Mouse (Mus musculus): ENCODE measurements around the gene Hist2h4. TPM values are rescaled to one million over a fixed set of nuclear protein-coding genes. Genes with fewer than 3 reads are reported as not detected.
"Not testable (repeated sequence)": the region's sequence is repeated elsewhere in the genome, so short reads cannot be mapped to it uniquely, and the experiment has no call there.

The Hist2h4 gene
- polyA plus RNA-seq, 1 experiment from 2014 or later = 44.8 TPM

DNA sequence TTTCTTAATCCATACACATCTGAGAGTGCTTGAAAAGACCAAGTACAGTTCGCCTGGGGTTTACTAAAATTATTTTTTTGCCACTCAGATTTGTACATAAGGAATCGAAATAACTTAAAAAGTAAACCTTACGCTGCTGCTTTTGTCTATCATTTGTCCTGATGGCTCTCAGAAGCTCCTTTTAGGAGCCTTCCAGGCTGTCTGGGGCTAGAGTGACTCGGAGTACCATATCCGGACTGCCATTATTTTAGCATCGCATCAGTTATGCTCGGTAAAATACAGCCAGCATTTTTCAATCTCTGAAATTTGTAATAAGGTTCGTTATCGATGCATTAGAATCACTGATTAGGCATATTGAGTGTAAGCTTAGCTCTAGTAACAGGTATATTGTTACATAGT lies 22.3 kb downstream of the Hist2h4 start:
- WGBS (ENCODE audit: insufficient replicate concordance) = 81% methylated on average over 9 of the region's 9 CpGs

GRCm38 (mm10) chr3:96239949-96240798 lies 22.9 kb downstream of the Hist2h4 start, which contains the start of gene Hist2h2aa2:
TSS of gene Hist2h2aa2 (minus strand) at chr3:96240276.
- 3% methylated on average over 37 of the region's 85 CpGs for WGBS (ENCODE audit: insufficient replicate concordance)
- not testable (repeated sequence) for H3K36me3 ChIP-seq; H3K9me3 ChIP-seq (replicated peaks); H3K27me3 ChIP-seq
- DNase-seq (peak; percentile 98), ATAC-seq (ENCODE audit: low read depth) (peak; percentile 65)
- Histone ChIP-seq H3K4me3 (replicated peaks) (peak within 1 kb of the TSS; percentile 44), H3K4me1 (replicated peaks) (peaks cover 68% of the 10 kb centered on the region), H3K4me2 (peak within 1 kb of the TSS; percentile 49), H3K9ac (peak within 1 kb of the TSS; percentile 69), H3K27ac (peak within 1 kb of the TSS; percentile 98)

More for the DNA sequence above, 22.3 kb downstream of the Hist2h4 start:
- Histone ChIP-seq H3K36me3 (no peaks in the 10 kb centered on the region), H3K4me1 (replicated peaks) (peaks cover 65% of the 10 kb centered on the region), H3K4me3 (replicated peaks) (peak overlapping the region; percentile 16; the same call in 1 of the 2 replicates), H3K27me3 (no peaks in the 10 kb centered on the region), H3K27ac (peak overlapping the region; percentile 98), H3K4me2 (peak overlapping the region; percentile 49), H3K9me3 (replicated peaks) (no peaks in the 10 kb centered on the region), H3K9ac (peak overlapping the region; percentile 69)
- DNase-seq = no peak
- ATAC-seq (ENCODE audit: low read depth) = no peak

GRCm38 (mm10) chr3:96238954-96239793 lies 23.9 kb downstream of the Hist2h4 start, which contains the start of gene Hist2h3c2:
TSS of gene Hist2h3c2 (minus strand) at chr3:96239127.
- H3K9me3 ChIP-seq (replicated peaks); H3K27me3 ChIP-seq; H3K36me3 ChIP-seq: not testable (repeated sequence)
- H3K4me3 ChIP-seq (replicated peaks) = peak within 1 kb of the TSS; percentile 64
- peak; percentile 77 for DNase-seq
- WGBS (ENCODE audit: insufficient replicate concordance) = 0% methylated on average over 11 of the region's 68 CpGs
- ATAC-seq (ENCODE audit: low read depth) = peak; percentile 84
- peak within 1 kb of the TSS; percentile 97 for H3K27ac ChIP-seq
- H3K9ac ChIP-seq = peak within 1 kb of the TSS; percentile 88
- H3K4me2 ChIP-seq = peak within 1 kb of the TSS; percentile 79
- peaks cover 60% of the 10 kb centered on the region for H3K4me1 ChIP-seq (replicated peaks)

DNA sequence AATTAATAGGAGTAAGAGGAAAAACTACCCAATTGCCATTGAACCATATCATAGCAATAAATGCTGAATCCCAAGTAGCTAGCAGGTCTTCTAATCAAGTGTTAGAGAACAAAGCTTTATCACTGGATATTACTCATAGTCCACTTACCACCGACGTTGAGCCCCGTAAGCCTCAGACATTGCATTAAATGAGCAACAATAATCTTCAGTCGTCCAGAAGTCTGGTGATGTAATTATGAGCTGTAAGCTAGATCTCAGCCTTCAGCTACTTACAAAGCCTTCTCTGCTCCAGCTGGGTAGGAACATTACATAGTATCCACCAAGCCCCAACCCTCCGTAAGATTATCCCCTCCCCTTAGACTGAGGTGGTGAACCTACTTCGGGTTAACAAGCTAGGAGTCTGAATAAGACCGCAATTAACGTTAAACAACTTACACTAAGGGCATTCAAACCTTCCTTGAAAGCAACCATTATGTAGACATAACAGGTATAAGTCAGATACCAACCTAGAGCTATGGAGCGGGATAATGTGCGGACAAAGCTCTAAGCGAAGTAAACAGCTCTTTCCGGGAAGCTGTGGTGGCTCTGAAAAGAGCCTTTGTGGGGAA lies 25.1 kb downstream of the Hist2h4 start:
- Histone ChIP-seq H3K4me3 (replicated peaks) (peak overlapping the region; percentile 64), H3K27ac (peak overlapping the region; percentile 97), H3K27me3 (no peaks in the 10 kb centered on the region), H3K4me2 (peak overlapping the region; percentile 79), H3K36me3 (no peaks in the 10 kb centered on the region), H3K9me3 (replicated peaks) (no peaks in the 10 kb centered on the region), H3K9ac (peak overlapping the region; percentile 88), H3K4me1 (replicated peaks) (peaks cover 48% of the 10 kb centered on the region)
- peak; percentile 50 for DNase-seq
- ATAC-seq (ENCODE audit: low read depth) = no peak; the same call in 1 of the 2 replicates
- WGBS (ENCODE audit: insufficient replicate concordance) = under 1% methylated on average over 12 of the region's 12 CpGs

- DNase-seq (no peak), ATAC-seq (ENCODE audit: low read depth) (no peak)
- Histone ChIP-seq H3K4me3 (replicated peaks) (peak overlapping the region; percentile 64), H3K36me3 (no peaks in the 10 kb centered on the region), H3K9ac (peak overlapping the region; percentile 88), H3K27me3 (no peaks in the 10 kb centered on the region), H3K4me1 (replicated peaks) (peaks cover 44% of the 10 kb centered on the region), H3K4me2 (peak overlapping the region; percentile 79), H3K27ac (peak overlapping the region; percentile 97), H3K9me3 (replicated peaks) (no peaks in the 10 kb centered on the region)
- 23% methylated on average over 7 of the region's 7 CpGs for WGBS (ENCODE audit: insufficient replicate concordance)
Observed at GRCm38 (mm10) chr3:96237335-96237903, 25.7 kb downstream of the Hist2h4 start.

- no peak for ATAC-seq (ENCODE audit: low read depth)
- WGBS (ENCODE audit: insufficient replicate concordance) = 78% methylated on average over 4 of the region's 4 CpGs
- H3K36me3 ChIP-seq = no peaks in the 10 kb centered on the region
- peaks cover 39% of the 10 kb centered on the region for H3K4me1 ChIP-seq (replicated peaks)
- peak overlapping the region; percentile 88 for H3K9ac ChIP-seq
- H3K27ac ChIP-seq = peak overlapping the region; percentile 97
- H3K4me3 ChIP-seq (replicated peaks) = peak overlapping the region; percentile 64
- no peak for DNase-seq
- peak overlapping the region; percentile 79 for H3K4me2 ChIP-seq
- no peaks in the 10 kb centered on the region for H3K27me3 ChIP-seq
- H3K9me3 ChIP-seq (replicated peaks) = no peaks in the 10 kb centered on the region
Observed at GRCm38 (mm10) chr3:96236834-96237334, 26.2 kb downstream of the Hist2h4 start.

DNA sequence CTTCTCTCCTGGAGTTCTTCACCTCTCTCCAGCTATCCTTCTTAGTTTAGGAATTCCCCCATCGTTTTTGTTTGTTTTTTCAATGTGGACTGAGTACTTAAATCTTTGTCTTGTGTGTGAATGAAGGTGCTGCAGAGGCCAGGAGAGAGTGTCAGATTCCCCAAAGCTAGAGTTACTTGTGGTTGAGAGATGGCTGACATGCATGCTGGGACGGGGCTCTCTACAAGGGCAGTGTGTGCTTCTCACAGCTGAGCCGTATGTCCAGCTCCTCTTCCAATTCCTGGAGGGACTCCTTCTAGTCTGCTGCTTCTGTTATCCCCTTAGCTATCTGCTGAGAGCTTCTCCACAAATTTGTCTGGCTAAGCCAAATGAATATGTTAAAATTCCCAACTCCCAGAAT lies 27.3 kb downstream of the Hist2h4 start:
- H3K4me2 ChIP-seq = peak overlapping the region; percentile 79
- peak overlapping the region; percentile 97; the same call in 1 of the 2 replicates for H3K27ac ChIP-seq
- H3K4me1 ChIP-seq (replicated peaks) = peaks cover 34% of the 10 kb centered on the region
- ATAC-seq (ENCODE audit: low read depth) = no peak
- H3K27me3 ChIP-seq = no peaks in the 10 kb centered on the region
- 61% methylated on average over 3 of the region's 3 CpGs for WGBS (ENCODE audit: insufficient replicate concordance)
- no peaks in the 10 kb centered on the region for H3K9me3 ChIP-seq (replicated peaks)
- peak overlapping the region; percentile 64 for H3K4me3 ChIP-seq (replicated peaks)
- no peaks in the 10 kb centered on the region for H3K36me3 ChIP-seq
- peak overlapping the region; percentile 88 for H3K9ac ChIP-seq
- no peak for DNase-seq

DNA sequence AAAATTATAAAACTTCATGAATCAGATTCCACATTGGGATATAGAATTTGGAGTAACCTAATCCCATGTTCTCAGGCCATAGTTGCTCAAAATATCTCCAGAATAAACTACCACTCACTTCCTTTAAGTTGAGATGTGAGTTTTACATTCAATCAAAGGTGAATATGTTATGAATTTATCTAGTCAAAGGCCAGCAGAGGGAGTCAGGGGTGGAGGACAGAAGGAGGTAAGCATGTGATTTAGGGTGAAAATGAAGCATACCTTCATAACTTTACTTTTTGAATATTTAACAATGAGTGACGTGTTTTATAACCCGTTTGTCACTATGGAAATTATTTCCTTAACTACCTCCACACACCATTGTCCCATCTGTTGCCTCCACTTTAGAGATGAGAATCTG lies 28.2 kb downstream of the Hist2h4 start:
- H3K4me1 ChIP-seq (replicated peaks) = peaks cover 32% of the 10 kb centered on the region
- no peaks in the 10 kb centered on the region for H3K36me3 ChIP-seq
- no peak overlapping the region for H3K9ac ChIP-seq
- no peaks in the 10 kb centered on the region for H3K27me3 ChIP-seq
- DNase-seq (no peak), ATAC-seq (ENCODE audit: low read depth) (no peak)
- no peak overlapping the region for H3K4me2 ChIP-seq
- no peaks in the 10 kb centered on the region for H3K9me3 ChIP-seq (replicated peaks)
- 0 out of 2 replicates have a peak overlapping the region, but pooled peaks have one; percentile 14 for H3K4me3 ChIP-seq (replicated peaks)
- WGBS (ENCODE audit: insufficient replicate concordance) = 72% methylated on average over 2 of the region's 2 CpGs
- H3K27ac ChIP-seq = peak overlapping the region; percentile 97; the same call in 1 of the 2 replicates

- DNase-seq (no peak), ATAC-seq (ENCODE audit: low read depth) (no peak)
- WGBS (ENCODE audit: insufficient replicate concordance) = 39% methylated on average over 2 of the region's 2 CpGs
- Histone ChIP-seq H3K4me3 (replicated peaks) (no peak overlapping the region), H3K9me3 (replicated peaks) (no peaks in the 10 kb centered on the region), H3K4me2 (no peak overlapping the region), H3K4me1 (replicated peaks) (peaks cover 35% of the 10 kb centered on the region), H3K27ac (no peak overlapping the region), H3K27me3 (no peaks in the 10 kb centered on the region), H3K9ac (no peak overlapping the region), H3K36me3 (no peaks in the 10 kb centered on the region)
Observed at GRCm38 (mm10) chr3:96231758-96232120, 31.4 kb downstream of the Hist2h4 start.

DNA sequence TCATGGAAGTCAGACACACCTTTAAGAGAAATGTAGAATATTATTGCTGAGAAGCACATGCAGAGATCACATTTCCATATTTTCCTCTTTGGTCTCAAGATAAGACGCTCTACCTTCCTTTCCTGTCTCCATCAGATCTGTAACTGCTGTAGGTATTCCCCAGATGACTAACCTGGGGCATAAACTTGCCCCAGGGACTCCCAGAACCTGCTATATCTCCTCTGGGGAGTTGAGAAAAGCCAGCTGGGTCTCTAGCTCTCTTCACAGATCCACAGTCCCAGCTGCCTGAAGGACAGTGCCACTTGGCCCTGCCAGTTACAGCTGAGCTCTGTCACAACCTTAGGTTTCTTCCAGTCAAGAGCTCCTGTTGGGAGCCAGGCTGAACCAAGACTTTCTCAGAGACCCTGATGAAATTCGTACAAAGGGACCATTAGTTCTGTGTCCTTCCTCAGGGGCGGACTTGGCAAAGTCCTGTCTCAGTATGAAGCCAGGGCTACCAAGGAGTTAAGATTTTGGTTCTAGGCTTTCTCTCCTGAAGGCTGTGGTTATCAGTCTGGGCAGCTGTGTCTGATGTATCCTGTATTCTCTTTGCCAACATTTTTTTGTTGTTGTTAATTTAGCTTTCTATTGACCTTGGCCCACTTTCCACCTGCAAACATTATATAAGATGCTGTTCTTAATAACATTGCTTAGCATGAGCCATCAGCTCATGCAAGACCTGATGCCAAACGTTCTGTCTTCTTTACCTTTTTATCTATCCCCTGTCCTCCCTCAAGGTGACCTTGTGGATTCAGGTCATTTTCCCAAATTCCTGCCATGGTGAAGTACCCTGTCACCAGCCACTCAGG lies 32.0 kb downstream of the Hist2h4 start:
- no peak overlapping the region for H3K4me3 ChIP-seq (replicated peaks)
- H3K9ac ChIP-seq = no peak overlapping the region; the same call in 1 of the 2 replicates
- no peaks in the 10 kb centered on the region for H3K9me3 ChIP-seq (replicated peaks)
- 58% methylated on average over 4 of the region's 4 CpGs for WGBS (ENCODE audit: insufficient replicate concordance)
- H3K4me1 ChIP-seq (replicated peaks) = peaks cover 35% of the 10 kb centered on the region
- no peak for ATAC-seq (ENCODE audit: low read depth)
- no peaks in the 10 kb centered on the region for H3K36me3 ChIP-seq
- no peak overlapping the region for H3K27ac ChIP-seq
- H3K27me3 ChIP-seq = no peaks in the 10 kb centered on the region
- no peak overlapping the region for H3K4me2 ChIP-seq
- no peak for DNase-seq

Data from liver, embryonic 13.5 days (tissue).